Mouse (Mus musculus): ENCODE measurements at regions not wholly inside any gene's neighbourhood (a gene's known extent, or its start where the extent isn't known, plus 50 kb on each side); places are given as distances from the start of the nearest gene placed in this dataset.
"Not testable (repeated sequence)": the region's sequence is repeated elsewhere in the genome, so short reads cannot be mapped to it uniquely, and the experiment has no call there.

DNA sequence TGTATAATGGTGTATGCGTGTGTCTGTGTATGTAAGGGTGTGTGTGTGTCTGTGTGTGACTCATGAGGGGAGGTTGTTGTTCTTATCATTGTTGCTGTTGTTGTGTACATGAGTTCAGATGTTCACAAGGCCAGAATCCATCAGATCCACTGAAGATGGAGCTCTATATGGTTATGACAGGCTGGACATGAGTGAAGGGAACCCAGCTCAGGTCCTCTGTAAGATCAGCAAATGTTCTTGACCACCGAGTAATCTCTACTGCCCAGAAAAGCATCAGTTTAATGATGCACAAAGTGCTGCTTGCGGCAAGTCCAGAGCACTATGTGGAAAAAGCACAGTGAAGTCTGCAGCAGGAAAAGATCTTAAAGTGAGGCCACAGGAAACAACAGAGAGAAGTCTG is 77.5 kb downstream of the Gm15319 start:
- not testable (repeated sequence) for H3K9me3 ChIP-seq (ENCODE audit: low read length); H3K9ac ChIP-seq; H3K36me3 ChIP-seq (ENCODE audit: insufficient read depth); DNase-seq; H3K4me2 ChIP-seq (ENCODE audit: low read depth); ATAC-seq; H3K27ac ChIP-seq (ENCODE audit: low read depth, low read length); H3K27me3 ChIP-seq (ENCODE audit: insufficient read depth, low read length); H3K4me1 ChIP-seq (ENCODE audit: insufficient read depth); H3K4me3 ChIP-seq (ENCODE audit: low read depth, low read length)
- 96% methylated on average over 2 of the region's 3 CpGs for WGBS

DNA sequence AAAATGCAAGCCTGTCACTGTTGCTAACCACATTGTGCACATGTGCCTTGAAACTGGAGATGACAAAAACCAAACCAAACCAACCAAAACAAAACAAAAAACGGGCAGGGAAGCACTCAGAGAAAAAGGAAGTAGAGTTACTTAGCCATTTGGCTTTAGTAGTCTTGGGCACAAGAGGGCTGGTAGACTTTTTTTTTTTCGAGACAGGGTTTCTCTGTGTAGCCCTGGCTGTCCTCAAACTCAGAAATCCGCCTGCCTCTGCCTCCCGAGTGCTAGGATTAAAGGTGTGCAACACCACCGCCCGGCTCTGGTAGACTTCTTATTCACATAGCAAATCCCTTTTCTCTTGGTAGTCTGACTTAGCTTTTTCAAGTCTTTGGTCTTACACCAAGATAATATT is 78.2 kb downstream of the Gm15319 start:
- not testable (repeated sequence) for H3K9ac ChIP-seq; H3K4me2 ChIP-seq (ENCODE audit: low read depth); H3K4me1 ChIP-seq (ENCODE audit: insufficient read depth); H3K27me3 ChIP-seq (ENCODE audit: insufficient read depth, low read length); H3K4me3 ChIP-seq (ENCODE audit: low read depth, low read length); ATAC-seq; H3K9me3 ChIP-seq (ENCODE audit: low read length); H3K27ac ChIP-seq (ENCODE audit: low read depth, low read length); DNase-seq; H3K36me3 ChIP-seq (ENCODE audit: insufficient read depth)
- 79% methylated on average over 3 of the region's 6 CpGs for WGBS

DNA sequence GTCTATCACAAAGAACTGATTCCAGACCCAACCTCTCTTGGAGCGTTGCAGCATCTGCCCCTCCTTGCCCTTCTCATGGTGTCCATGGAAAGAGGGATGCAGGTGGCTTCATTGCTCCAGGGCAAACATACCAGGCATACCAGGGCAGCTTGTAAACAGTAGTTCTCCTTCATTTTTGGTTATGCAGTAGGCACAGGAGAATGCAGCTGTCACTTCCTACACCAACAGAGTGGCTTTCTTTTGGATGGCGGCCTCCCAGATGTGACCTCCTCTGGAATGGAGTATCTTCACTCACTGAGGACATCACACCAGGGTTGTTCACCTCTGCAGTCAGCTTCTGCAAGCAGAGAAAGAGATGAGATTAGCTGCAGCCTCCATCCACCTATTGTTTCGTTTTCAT is 79.9 kb downstream of the Gm15319 start:
- not testable (repeated sequence) for H3K9ac ChIP-seq; H3K4me1 ChIP-seq (ENCODE audit: insufficient read depth); ATAC-seq; H3K4me2 ChIP-seq (ENCODE audit: low read depth); DNase-seq; H3K27ac ChIP-seq (ENCODE audit: low read depth, low read length); H3K9me3 ChIP-seq (ENCODE audit: low read length); H3K36me3 ChIP-seq (ENCODE audit: insufficient read depth); H3K4me3 ChIP-seq (ENCODE audit: low read depth, low read length); H3K27me3 ChIP-seq (ENCODE audit: insufficient read depth, low read length)
- 100% methylated on average over 1 of the region's 3 CpGs for WGBS

DNA sequence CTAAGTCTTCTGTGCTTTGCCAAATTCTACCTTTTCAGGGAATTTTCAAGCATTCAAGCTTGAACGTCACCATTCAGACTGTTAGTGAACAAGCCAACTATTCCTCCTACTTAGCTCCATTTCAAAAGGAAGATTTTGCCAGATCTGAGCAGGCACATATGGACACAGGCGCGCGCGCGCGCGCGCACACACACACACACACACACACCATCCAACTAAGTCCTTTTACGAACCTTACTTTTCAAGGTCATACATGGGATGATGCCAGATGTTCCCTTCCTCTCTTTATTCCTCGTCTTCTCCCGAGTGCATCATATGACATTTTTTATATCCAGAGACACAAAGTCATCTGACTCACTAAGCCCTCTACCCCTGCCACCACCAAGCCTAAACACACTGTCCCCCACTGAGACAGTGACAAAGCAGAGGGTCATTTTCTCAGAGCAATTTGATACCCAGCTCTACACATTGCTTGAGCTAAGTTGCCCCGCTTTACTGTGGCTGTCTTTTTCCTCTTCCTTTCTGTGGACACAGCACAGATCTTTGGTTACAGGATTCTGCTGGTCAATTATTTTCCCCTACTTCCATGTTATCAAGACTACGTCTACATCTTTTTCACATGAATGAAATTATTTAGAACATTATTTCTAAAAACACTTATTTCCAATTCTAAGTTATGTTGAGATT is 81.7 kb downstream of the Gm15319 start:
- H3K27ac ChIP-seq (ENCODE audit: low read depth, low read length); H3K9ac ChIP-seq; DNase-seq; H3K36me3 ChIP-seq (ENCODE audit: insufficient read depth); H3K4me2 ChIP-seq (ENCODE audit: low read depth); H3K27me3 ChIP-seq (ENCODE audit: insufficient read depth, low read length); H3K4me3 ChIP-seq (ENCODE audit: low read depth, low read length); ATAC-seq; H3K9me3 ChIP-seq (ENCODE audit: low read length); H3K4me1 ChIP-seq (ENCODE audit: insufficient read depth): not testable (repeated sequence)
- WGBS, result 96% methylated on average over 14 of the region's 14 CpGs

DNA sequence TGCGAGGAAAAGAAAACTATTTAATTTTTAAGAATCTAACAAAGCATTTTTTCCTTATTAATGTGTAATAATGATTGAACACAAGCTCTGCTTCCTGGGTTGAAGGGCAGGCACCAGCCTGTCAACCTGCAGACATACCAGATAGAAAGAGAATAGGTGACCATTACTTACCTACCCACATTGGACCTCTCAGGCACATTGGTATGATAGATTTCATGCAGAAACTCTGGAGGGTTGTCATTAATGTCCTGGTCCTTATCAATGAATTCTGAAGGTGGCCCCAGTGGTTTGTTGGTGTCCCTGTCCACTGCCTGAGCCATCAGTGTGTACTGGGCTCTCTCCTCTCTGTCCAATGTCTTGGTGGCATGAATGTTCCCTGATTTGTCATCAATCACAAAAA is 85.3 kb downstream of the Gm15319 start:
- H3K9ac ChIP-seq; ATAC-seq; H3K4me2 ChIP-seq (ENCODE audit: low read depth); H3K36me3 ChIP-seq (ENCODE audit: insufficient read depth); H3K4me1 ChIP-seq (ENCODE audit: insufficient read depth); H3K27ac ChIP-seq (ENCODE audit: low read depth, low read length); H3K4me3 ChIP-seq (ENCODE audit: low read depth, low read length); DNase-seq; H3K27me3 ChIP-seq (ENCODE audit: insufficient read depth, low read length); H3K9me3 ChIP-seq (ENCODE audit: low read length): not testable (repeated sequence)
- WGBS, result 100% methylated on average over 1 of the region's 1 CpGs

DNA sequence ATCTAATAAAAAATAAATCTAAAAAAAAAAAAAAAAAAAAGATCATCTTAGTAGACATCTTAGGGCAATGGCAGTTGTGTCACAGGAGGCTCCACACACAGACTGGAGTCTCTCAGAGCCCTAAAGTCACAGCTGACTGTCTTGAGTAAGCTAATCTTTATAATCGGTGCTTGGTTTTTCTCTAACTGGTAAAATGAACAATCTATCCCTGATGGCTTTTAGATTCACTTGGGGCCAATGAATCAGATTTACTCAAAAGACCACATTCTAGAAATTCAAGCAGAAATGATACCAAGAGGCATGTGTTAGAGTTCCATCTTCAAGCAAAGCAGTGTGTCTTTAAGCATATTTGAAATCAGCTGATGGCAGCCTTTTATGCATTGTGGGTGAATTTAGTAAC is 86.3 kb downstream of the Gm15319 start:
- DNase-seq; ATAC-seq; H3K9ac ChIP-seq; H3K4me3 ChIP-seq (ENCODE audit: low read depth, low read length); H3K36me3 ChIP-seq (ENCODE audit: insufficient read depth); H3K27ac ChIP-seq (ENCODE audit: low read depth, low read length); H3K9me3 ChIP-seq (ENCODE audit: low read length); H3K4me2 ChIP-seq (ENCODE audit: low read depth); H3K4me1 ChIP-seq (ENCODE audit: insufficient read depth); H3K27me3 ChIP-seq (ENCODE audit: insufficient read depth, low read length): not testable (repeated sequence)
- 88% methylated on average over 1 of the region's 1 CpGs for WGBS

DNA sequence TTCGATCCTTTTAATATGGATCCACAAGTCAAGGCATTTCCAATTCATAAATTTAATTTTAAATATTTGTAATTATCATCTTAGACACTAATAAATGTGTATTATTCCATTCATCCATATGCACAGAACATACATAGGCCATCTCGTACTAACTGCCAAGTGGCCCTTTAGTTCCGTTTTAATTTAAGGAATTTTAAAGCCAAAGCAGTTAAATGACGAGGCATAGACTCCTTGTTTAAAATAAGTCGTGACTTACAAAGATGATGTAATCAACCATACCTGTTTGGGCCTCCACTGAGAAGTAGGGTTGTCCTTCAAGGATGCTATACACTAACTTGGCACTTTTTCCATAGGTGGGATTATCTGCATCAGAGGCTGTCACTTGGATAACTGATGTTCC is 89.2 kb downstream of the Gm15319 start:
- ATAC-seq; H3K9me3 ChIP-seq (ENCODE audit: low read length); H3K27me3 ChIP-seq (ENCODE audit: insufficient read depth, low read length): not testable (repeated sequence)

DNA sequence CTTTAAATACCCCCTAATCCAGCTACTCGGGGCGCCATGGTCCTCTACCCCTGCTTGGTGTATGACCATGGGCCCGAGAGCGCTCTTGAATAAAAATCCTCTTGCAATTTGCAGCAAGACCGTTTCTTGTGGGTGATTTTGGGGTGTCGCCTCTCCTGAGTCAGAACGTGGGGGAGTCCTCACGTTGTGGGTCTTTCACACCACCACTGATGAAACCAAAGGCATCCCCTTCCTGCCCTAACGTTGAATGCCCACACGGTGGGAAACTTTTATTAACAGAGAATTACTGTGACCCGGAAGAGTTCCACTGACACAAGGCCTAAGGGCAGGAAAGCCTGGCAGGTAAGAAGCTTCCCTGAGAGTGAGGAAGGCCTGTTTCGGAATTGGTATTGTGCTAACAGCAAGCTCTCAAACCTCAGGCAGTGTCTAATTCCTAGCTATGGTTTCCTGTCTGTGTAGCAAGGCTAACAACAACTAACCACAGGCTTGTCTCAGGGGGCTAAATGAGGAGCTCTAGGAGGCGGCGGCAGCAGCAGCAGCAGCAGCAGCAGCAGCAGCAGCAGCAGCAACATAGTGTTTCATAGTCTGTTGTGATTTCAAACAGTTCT is 95.4 kb downstream of the Gm15319 start:
- not testable (repeated sequence) for H3K9me3 ChIP-seq (ENCODE audit: low read length); H3K36me3 ChIP-seq (ENCODE audit: insufficient read depth); H3K4me2 ChIP-seq (ENCODE audit: low read depth); ATAC-seq; H3K27me3 ChIP-seq (ENCODE audit: insufficient read depth, low read length); H3K9ac ChIP-seq; H3K4me3 ChIP-seq (ENCODE audit: low read depth, low read length); DNase-seq; H3K27ac ChIP-seq (ENCODE audit: low read depth, low read length); H3K4me1 ChIP-seq (ENCODE audit: insufficient read depth)
- 88% methylated on average over 12 of the region's 14 CpGs for WGBS

More for the DNA sequence above, 89.2 kb downstream of the Gm15319 start:
- H3K4me3 ChIP-seq (ENCODE audit: low read depth, low read length); H3K36me3 ChIP-seq (ENCODE audit: insufficient read depth); H3K4me1 ChIP-seq (ENCODE audit: insufficient read depth); H3K4me2 ChIP-seq (ENCODE audit: low read depth); H3K27ac ChIP-seq (ENCODE audit: low read depth, low read length); DNase-seq; H3K9ac ChIP-seq: not testable (repeated sequence)
- 82% methylated on average over 4 of the region's 5 CpGs for WGBS

DNA sequence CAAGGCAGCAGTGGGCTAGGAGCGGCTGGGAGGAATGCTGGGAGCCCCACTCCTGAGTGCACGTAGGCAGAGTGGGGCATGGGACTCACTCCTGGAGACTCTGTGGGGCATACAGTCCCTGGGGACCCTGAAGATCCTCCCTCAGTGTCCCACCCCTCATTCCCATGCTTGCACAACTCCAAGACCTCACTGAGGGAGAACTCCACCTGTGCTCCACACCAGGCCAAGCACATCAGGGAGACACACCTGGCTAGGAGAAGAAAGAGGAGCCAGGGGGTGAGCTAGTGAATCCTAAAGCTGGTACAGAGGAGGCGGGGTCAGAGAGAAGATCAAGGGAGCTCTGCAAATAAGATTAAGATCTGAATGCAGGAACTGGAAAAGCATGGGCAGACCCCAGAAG is 96.2 kb downstream of the Gm15319 start:
- not testable (repeated sequence) for H3K27me3 ChIP-seq (ENCODE audit: insufficient read depth, low read length); H3K4me1 ChIP-seq (ENCODE audit: insufficient read depth); H3K27ac ChIP-seq (ENCODE audit: low read depth, low read length); ATAC-seq; H3K4me3 ChIP-seq (ENCODE audit: low read depth, low read length); DNase-seq; H3K4me2 ChIP-seq (ENCODE audit: low read depth); H3K9me3 ChIP-seq (ENCODE audit: low read length); H3K36me3 ChIP-seq (ENCODE audit: insufficient read depth); H3K9ac ChIP-seq
- WGBS, result 90% methylated on average over 3 of the region's 3 CpGs

DNA sequence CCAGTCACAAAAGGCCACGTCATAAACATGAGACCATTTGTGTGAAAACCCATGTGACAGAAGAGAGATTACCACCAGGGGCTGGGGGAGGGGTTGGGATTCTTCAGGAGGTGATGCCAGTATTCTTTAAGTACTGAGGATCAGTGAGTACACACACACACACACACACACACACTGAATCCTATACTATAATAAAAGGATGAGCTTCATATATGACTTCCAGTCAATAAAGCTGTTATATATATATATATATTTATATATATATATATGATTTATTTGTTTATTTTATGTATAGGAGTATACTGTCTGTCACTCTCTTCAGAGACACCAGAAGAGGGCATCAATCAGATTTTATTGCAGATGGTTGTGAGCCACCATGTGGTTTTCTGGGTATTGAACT is 98.4 kb downstream of the Gm15319 start:
- H3K9me3 ChIP-seq (ENCODE audit: low read length); DNase-seq; H3K27me3 ChIP-seq (ENCODE audit: insufficient read depth, low read length); H3K36me3 ChIP-seq (ENCODE audit: insufficient read depth); ATAC-seq; H3K27ac ChIP-seq (ENCODE audit: low read depth, low read length); H3K4me2 ChIP-seq (ENCODE audit: low read depth); H3K4me3 ChIP-seq (ENCODE audit: low read depth, low read length); H3K9ac ChIP-seq; H3K4me1 ChIP-seq (ENCODE audit: insufficient read depth): not testable (repeated sequence)
- 96% methylated on average over 1 of the region's 1 CpGs for WGBS

DNA sequence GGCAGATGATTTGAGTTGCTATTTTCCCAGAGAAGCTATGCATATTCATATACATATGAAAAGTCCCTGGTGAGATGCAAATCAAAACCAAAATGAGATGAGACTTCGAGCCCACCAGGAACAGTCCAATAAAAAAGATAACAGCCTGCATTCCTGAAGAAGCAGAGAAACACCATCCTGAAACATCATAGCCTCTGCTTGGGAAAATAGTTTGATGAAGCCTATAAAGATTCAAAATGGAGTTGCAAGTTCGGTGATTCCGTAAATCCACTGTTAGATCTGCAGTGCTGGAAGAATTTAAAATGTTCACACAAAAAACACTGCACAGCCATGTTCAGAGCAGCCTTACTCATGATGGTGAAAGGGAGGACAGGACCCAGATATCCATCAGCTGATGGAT is 98.9 kb downstream of the Gm15319 start:
- 82% methylated on average over 3 of the region's 3 CpGs for WGBS
- H3K9me3 ChIP-seq (ENCODE audit: low read length); H3K4me3 ChIP-seq (ENCODE audit: low read depth, low read length); DNase-seq; H3K9ac ChIP-seq; H3K27ac ChIP-seq (ENCODE audit: low read depth, low read length); ATAC-seq; H3K4me1 ChIP-seq (ENCODE audit: insufficient read depth); H3K27me3 ChIP-seq (ENCODE audit: insufficient read depth, low read length); H3K36me3 ChIP-seq (ENCODE audit: insufficient read depth); H3K4me2 ChIP-seq (ENCODE audit: low read depth): not testable (repeated sequence)
